Mouse (Mus musculus): Measurements from ENCODE around the gene Pex11g. TPM values are rescaled to one million over a fixed set of nuclear protein-coding genes. Genes with fewer than 3 reads are reported as not detected.

Gene Pex11g
- polyA plus RNA-seq, 1 experiment: 0.06 TPM

DNA sequence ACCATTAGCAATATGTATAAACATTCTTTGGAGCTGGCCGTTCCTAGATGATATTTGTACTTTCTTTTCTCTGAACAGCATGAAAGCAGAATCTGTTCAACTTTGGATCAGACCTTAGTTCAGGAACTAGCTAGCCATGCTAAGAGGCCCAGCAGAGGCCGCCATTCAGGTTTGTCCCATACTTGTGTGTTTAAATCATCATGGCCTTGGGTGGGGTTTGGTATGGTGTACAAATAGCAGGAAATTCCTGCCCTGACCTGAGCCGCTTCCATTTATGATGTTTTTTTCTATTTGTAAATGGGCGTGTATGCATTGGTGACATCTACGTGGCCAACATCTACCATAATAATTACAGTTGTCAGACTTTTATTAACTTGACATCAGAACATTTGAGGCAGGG is 42.3 kb downstream of the Pex11g start:
- Histone ChIP-seq H3K9me3 (ENCODE audit: control insufficient read depth, low read length) (no peaks in the 10 kb centered on the region), H3K27me3 (ENCODE audit: control insufficient read depth) (no peaks in the 10 kb centered on the region), H3K4me1 (ENCODE audit: control insufficient read depth) (no peaks in the 10 kb centered on the region; the same call in 1 of the 2 replicates), H3K36me3 (ENCODE audit: control insufficient read depth) (peaks cover 15% of the 10 kb centered on the region), H3K4me3 (replicated peaks) (no peak overlapping the region)
- no peak for TF ChIP-seq GATA1 (IDR thresholded peaks at IDR 0.05; ENCODE audit: low read length)
- no peak for TF ChIP-seq TAL1 (IDR thresholded peaks at IDR 0.05; ENCODE audit: low read length)

DNA sequence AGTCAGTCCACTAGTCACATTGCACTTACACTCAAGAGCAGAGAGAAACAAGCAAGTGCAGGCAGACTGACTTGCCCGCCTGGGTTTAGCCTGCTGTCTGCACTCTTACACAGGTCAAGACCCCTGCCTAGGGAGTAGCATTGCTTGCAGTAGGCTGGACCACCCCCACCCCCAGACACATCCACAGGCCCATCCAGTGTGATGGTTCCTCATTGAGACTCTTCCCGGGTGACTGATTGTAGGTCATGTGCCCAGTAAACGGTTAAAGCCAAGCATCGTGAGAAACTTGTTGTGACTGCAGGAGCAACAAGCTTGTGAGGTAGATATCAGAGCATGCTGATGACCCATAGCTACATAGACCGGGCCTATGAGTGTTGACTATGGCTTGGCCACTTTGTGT is 46.0 kb downstream of the Pex11g start:
- no peaks in the 10 kb centered on the region; the same call in 1 of the 2 replicates for H3K4me1 ChIP-seq (ENCODE audit: control insufficient read depth)
- peaks cover 2% of the 10 kb centered on the region; the same call in 1 of the 2 replicates for H3K36me3 ChIP-seq (ENCODE audit: control insufficient read depth)
- TF ChIP-seq TAL1 (IDR thresholded peaks at IDR 0.05; ENCODE audit: low read length): no peak
- TF ChIP-seq GATA1 (IDR thresholded peaks at IDR 0.05; ENCODE audit: low read length): no peak
- H3K9me3 ChIP-seq (ENCODE audit: control insufficient read depth, low read length): no peaks in the 10 kb centered on the region
- H3K27me3 ChIP-seq (ENCODE audit: control insufficient read depth): no peaks in the 10 kb centered on the region
- H3K4me3 ChIP-seq (replicated peaks): no peak overlapping the region

DNA sequence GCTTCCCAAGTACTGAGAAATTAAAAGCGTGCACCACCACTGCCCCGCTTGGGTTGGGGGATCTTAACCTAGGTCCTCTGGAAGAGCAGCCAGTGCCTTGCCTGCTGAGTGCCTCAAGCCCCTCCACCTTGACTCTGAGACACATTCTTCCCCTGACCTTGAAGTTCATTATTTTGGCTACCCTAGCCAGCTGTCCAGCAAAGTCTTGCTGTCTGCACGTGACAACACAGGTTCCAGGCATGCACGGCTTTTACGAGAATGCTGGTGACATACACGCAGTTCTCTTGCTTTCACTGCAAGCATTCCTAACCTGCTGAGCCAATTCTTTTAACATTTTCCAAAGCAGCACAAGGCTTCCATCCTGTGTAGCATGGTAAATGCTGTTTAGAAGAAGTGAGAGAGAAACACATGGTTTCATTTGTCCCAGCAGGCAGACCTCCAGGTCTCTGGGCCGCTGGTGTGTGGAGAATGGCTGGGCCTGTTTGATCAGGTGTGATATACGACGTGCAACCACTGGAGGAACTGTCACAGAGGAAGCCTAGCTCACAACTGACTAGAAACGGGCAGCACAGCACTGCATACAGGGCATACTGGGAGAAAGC is 47.3 kb downstream of the Pex11g start:
- H3K27me3 ChIP-seq (ENCODE audit: control insufficient read depth): no peaks in the 10 kb centered on the region
- no peaks in the 10 kb centered on the region for H3K9me3 ChIP-seq (ENCODE audit: control insufficient read depth, low read length)
- H3K4me3 ChIP-seq (replicated peaks): no peak overlapping the region
- peaks cover 2% of the 10 kb centered on the region; the same call in 1 of the 2 replicates for H3K36me3 ChIP-seq (ENCODE audit: control insufficient read depth)
- no peak for TF ChIP-seq TAL1 (IDR thresholded peaks at IDR 0.05; ENCODE audit: low read length)
- TF ChIP-seq GATA1 (IDR thresholded peaks at IDR 0.05; ENCODE audit: low read length): no peak
- H3K4me1 ChIP-seq (ENCODE audit: control insufficient read depth): peaks cover 6% of the 10 kb centered on the region

DNA sequence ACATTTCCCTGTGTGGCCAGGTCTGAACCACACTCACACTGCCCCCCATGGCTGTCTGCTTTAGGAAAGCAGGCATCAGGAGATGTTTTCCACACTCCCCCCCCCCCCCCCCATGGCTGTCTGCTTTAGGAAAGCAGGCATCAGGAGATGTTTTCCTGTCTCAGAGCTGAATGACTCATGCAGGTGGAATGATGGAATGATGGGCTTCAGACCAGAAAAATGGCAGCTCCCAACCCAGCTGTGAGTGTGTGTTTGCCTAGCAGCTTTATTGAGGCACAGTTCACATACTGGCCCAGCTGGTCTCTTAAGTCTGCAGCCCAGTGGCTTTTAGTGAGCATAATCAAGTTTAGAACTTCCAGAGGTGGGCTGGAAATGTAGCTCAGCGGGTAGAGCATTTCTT is 49.4 kb downstream of the Pex11g start:
- Histone ChIP-seq H3K4me3 (replicated peaks) (no peak overlapping the region), H3K9me3 (ENCODE audit: control insufficient read depth, low read length) (no peaks in the 10 kb centered on the region), H3K4me1 (ENCODE audit: control insufficient read depth) (peaks cover 22% of the 10 kb centered on the region), H3K36me3 (ENCODE audit: control insufficient read depth) (peaks cover 2% of the 10 kb centered on the region; the same call in 1 of the 2 replicates), H3K27me3 (ENCODE audit: control insufficient read depth) (no peaks in the 10 kb centered on the region)
- TF ChIP-seq GATA1 (IDR thresholded peaks at IDR 0.05; ENCODE audit: low read length) (no peak), TAL1 (IDR thresholded peaks at IDR 0.05; ENCODE audit: low read length) (no peak)

DNA sequence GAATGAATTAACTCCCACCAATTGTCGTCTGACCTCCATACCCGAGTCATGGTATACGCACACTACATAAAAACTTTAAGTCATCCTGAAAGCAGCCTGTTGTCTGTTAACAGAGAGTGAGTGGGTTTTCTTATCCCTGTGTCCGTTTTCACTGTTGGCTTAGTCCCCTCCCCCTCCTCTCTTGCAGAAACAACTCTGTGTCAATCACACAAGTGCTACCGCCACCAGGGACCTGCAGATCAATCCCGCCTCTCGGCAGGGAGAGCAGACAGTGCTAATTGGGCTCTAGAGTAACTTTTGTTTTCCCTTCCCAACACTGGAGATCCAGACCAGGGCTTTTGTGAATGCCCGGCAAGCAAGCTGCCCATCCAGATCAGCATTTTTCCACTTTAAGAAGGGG is 50.0 kb downstream of the Pex11g start:
- TF ChIP-seq GATA1 (IDR thresholded peaks at IDR 0.05; ENCODE audit: low read length) (no peak), TAL1 (IDR thresholded peaks at IDR 0.05; ENCODE audit: low read length) (no peak)
- no peak overlapping the region for H3K4me3 ChIP-seq (replicated peaks)
- H3K36me3 ChIP-seq (ENCODE audit: control insufficient read depth): peaks cover 2% of the 10 kb centered on the region; the same call in 1 of the 2 replicates
- no peaks in the 10 kb centered on the region for H3K27me3 ChIP-seq (ENCODE audit: control insufficient read depth)
- H3K4me1 ChIP-seq (ENCODE audit: control insufficient read depth): peaks cover 29% of the 10 kb centered on the region
- H3K9me3 ChIP-seq (ENCODE audit: control insufficient read depth, low read length): no peaks in the 10 kb centered on the region

DNA sequence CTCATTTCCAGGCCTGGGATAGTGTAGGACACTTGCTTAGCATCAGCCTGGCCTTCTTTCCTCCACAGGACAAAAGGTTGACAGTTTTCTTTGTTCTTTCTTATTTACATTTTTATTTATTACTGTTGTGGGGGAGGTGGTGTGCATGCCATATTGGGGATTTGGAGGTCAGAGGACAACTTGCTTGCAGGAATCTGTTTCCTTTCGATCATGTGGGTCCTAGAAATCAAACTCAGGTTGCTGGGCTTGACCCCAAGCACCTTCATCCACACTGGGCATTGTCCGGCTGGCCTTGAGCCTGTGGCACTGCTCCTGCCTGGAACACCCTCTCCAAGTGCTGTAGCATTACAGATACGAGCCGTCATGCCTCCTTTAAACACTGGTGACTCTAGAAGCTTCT is 50.6 kb downstream of the Pex11g start:
- H3K9me3 ChIP-seq (ENCODE audit: control insufficient read depth, low read length): no peaks in the 10 kb centered on the region
- H3K4me1 ChIP-seq (ENCODE audit: control insufficient read depth): peaks cover 35% of the 10 kb centered on the region
- TF ChIP-seq TAL1 (IDR thresholded peaks at IDR 0.05; ENCODE audit: low read length) (no peak), GATA1 (IDR thresholded peaks at IDR 0.05; ENCODE audit: low read length) (no peak)
- H3K27me3 ChIP-seq (ENCODE audit: control insufficient read depth): no peaks in the 10 kb centered on the region
- H3K4me3 ChIP-seq (replicated peaks): no peak overlapping the region
- peaks cover 2% of the 10 kb centered on the region; the same call in 1 of the 2 replicates for H3K36me3 ChIP-seq (ENCODE audit: control insufficient read depth)

DNA sequence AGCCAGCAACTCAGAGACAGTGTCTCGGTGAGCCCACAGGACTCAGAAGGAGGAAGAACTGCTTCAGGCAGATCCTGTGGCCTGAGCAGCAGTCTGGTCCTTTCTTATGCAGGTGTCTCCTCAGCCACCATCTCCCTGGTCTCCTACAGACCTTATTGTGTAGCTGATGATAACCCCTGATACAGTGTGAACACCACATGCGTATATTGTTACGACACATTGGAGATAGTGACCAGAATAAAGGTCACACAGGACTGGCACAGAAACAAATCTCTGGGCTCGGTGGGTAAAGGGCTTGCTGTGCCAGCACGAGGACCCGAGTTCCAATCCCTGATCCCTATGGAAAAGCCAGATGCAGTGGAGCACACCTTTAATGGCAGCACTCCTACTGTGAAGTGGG is 51.8 kb downstream of the Pex11g start:
- TF ChIP-seq TAL1 (IDR thresholded peaks at IDR 0.05; ENCODE audit: low read length): no peak
- TF ChIP-seq GATA1 (IDR thresholded peaks at IDR 0.05; ENCODE audit: low read length): no peak
- H3K4me3 ChIP-seq (replicated peaks): no peak overlapping the region
- peaks cover 46% of the 10 kb centered on the region for H3K4me1 ChIP-seq (ENCODE audit: control insufficient read depth)
- H3K27me3 ChIP-seq (ENCODE audit: control insufficient read depth): no peaks in the 10 kb centered on the region
- no peaks in the 10 kb centered on the region for H3K9me3 ChIP-seq (ENCODE audit: control insufficient read depth, low read length)
- peaks cover 2% of the 10 kb centered on the region; the same call in 1 of the 2 replicates for H3K36me3 ChIP-seq (ENCODE audit: control insufficient read depth)

DNA sequence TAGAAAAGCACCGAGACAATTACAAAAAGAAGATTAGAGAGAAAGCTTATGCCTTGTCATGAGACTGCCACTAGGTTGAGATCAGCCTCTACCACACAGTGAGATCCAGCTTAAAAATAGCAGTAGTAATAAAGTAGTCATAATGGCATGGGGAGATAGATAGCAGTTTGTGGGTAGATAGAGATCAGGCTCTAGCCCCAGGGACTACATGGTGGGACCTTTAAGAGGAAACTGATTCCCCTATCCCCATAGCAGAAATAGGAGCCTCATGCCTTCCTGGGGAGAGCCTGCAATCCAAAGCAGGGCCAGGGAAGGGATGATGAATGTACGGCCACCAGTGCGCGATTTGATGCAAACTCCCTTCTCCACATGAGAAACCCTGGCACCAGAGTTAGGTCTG is 52.2 kb downstream of the Pex11g start:
- Histone ChIP-seq H3K9me3 (ENCODE audit: control insufficient read depth, low read length) (no peaks in the 10 kb centered on the region), H3K4me3 (replicated peaks) (no peak overlapping the region), H3K36me3 (ENCODE audit: control insufficient read depth) (peaks cover 2% of the 10 kb centered on the region; the same call in 1 of the 2 replicates), H3K27me3 (ENCODE audit: control insufficient read depth) (no peaks in the 10 kb centered on the region), H3K4me1 (ENCODE audit: control insufficient read depth) (peaks cover 49% of the 10 kb centered on the region)
- TF ChIP-seq TAL1 (IDR thresholded peaks at IDR 0.05; ENCODE audit: low read length) (no peak), GATA1 (IDR thresholded peaks at IDR 0.05; ENCODE audit: low read length) (no peak)

DNA sequence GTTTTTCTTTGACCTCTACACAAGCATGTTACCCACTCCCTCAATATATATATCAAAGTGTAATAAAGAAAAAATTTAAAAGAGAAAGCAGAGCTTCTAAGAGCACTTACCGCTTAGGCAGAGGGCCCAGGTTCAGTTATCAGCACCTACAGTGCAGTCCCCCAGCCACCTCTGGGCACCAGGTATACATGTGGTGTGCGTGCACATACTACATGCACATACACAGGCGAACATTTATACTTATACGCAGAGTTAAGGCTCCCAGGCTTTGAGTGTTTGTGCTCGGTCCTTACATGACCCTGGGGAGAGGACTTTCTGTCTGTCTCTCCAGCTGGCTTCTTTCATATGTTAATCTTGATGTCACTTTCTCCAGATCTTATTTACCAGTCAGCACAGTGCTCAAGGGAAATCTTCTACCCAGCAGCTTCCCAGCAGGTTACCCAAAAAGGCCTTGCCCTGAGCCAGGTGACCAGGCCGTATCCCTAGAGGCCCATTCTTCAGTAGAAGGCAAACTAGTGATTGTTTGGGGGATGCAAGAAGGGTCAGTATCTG is 52.8 kb downstream of the Pex11g start:
- peaks cover 51% of the 10 kb centered on the region for H3K4me1 ChIP-seq (ENCODE audit: control insufficient read depth)
- no peak overlapping the region for H3K4me3 ChIP-seq (replicated peaks)
- no peaks in the 10 kb centered on the region for H3K9me3 ChIP-seq (ENCODE audit: control insufficient read depth, low read length)
- H3K27me3 ChIP-seq (ENCODE audit: control insufficient read depth): no peaks in the 10 kb centered on the region
- peaks cover 2% of the 10 kb centered on the region; the same call in 1 of the 2 replicates for H3K36me3 ChIP-seq (ENCODE audit: control insufficient read depth)
- no peak for TF ChIP-seq GATA1 (IDR thresholded peaks at IDR 0.05; ENCODE audit: low read length)
- no peak for TF ChIP-seq TAL1 (IDR thresholded peaks at IDR 0.05; ENCODE audit: low read length)
